Mouse (Mus musculus) adrenal gland, postnatal 10 days (tissue): ENCODE results near the gene Per3. TPM values are rescaled to one million over a fixed set of nuclear protein-coding genes. Genes with fewer than 3 reads are reported as not detected.
A peak's percentile ranks its signal among the peaks of the same experiment; 100 is the strongest.

Source experiments
- DNase-seq: peaks from one replicate; pipeline ENCODE4 v3.0.0; 2021; ENCODE audit warnings: mixed read lengths
- total RNA-seq, 2 experiments: library from RNA; stranded (reverse); gene quantifications; 2 replicates each; pipeline ENCODE4 v1.2.3; 2021

The Per3 gene
- total RNA-seq, 2 experiments from 2014 or later: 25.6 to 39.7 TPM

- DNase-seq: no peak
These were observed 85.9 kb downstream of the Per3 start for GRCm38 (mm10) chr4:150958536-150958935.

DNA sequence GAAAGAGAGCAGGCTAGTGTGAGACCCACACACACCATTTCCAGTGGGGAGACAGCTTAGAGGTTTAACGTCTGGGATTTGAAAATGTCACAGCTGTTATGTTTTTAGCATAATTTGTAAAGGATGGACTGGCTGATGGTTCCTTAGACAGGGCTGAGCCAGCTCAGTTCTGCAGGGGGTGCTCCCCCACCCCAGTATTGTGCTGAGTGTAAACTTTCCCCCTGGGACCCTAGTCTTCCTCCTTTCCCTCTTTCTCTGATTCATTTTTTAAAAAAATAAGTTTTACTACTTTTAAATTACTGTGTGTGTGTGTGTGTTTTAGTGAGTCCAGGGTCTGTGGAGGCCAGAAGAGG lies 87.4 kb downstream of the Per3 start:
- DNase-seq: no peak

GRCm38 (mm10) chr4:150956369-150957105 lies 87.9 kb downstream of the Per3 start:
- DNase-seq: peak; percentile 8

Other genes starting within 250 kb of the Per3 start
- 100 to 1,000 TPM in 1 of 2 experiments, 10 to 100 TPM in 1; 32.3 to 159 TPM for gene Errfi1, start 190.7 kb downstream of the Per3 start, total RNA-seq
- 100 to 1,000 TPM; 242 to 261 TPM for gene Park7, start 130.2 kb downstream of the Per3 start, total RNA-seq
- gene Tnfrsf9, start 130.1 kb downstream of the Per3 start, total RNA-seq: under 1 TPM; 0.57 to 0.73 TPM
- gene Uts2, start 47.6 kb downstream of the Per3 start, total RNA-seq: not detected
- 10 to 100 TPM; 87.4 to 91.7 TPM for gene Vamp3, start 13.3 kb upstream of the Per3 start, total RNA-seq
- gene Gm13090, start 44.9 kb upstream of the Per3 start, total RNA-seq: not detected